Mouse (Mus musculus): ENCODE data around the gene Rbfox3.

Gene Rbfox3

DNA sequence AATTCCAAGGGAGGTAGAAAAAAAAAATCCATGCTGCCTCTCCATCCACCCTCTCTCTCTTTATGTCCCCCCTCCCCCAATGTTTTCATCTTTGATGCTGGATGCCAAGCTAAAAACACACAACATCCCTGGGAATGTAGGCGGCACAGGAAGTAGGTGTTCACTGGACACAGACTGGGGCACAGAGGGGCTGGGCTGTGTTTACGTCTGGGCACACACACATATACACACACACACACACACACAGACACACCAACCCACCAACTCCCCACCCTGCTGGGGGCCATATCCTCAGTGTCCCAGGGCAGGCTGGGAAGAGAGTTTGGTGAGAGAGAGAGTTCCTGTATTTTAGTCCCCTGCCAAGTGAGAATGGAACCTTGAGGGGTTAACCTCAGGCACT lies 417.9 kb downstream of the Rbfox3 start:
- ATAC-seq (ENCODE audit: insufficient number of reproducible peaks, low FRiP score, low TSS enrichment), result no peak

DNA sequence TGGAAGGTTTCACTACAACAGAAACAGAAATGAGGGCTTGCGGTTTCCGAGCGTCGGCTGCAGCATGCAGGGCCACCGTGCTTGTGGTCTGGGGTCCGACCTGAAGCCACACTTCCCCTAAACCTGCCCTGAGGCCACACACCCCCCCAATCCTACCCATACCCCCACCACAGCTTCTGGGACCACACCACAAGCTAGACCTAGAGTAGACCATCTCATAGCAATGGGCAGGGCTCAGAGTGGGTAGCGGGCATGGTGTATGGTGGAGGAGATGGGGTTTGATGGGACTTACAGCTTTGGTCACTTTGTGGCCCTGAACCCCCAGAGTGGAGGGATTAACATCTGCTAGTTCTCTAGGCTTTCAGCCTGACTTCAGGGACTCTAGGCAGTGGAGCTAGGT lies 420.2 kb downstream of the Rbfox3 start:
- ATAC-seq (ENCODE audit: insufficient number of reproducible peaks, low FRiP score, low TSS enrichment), result no peak

DNA sequence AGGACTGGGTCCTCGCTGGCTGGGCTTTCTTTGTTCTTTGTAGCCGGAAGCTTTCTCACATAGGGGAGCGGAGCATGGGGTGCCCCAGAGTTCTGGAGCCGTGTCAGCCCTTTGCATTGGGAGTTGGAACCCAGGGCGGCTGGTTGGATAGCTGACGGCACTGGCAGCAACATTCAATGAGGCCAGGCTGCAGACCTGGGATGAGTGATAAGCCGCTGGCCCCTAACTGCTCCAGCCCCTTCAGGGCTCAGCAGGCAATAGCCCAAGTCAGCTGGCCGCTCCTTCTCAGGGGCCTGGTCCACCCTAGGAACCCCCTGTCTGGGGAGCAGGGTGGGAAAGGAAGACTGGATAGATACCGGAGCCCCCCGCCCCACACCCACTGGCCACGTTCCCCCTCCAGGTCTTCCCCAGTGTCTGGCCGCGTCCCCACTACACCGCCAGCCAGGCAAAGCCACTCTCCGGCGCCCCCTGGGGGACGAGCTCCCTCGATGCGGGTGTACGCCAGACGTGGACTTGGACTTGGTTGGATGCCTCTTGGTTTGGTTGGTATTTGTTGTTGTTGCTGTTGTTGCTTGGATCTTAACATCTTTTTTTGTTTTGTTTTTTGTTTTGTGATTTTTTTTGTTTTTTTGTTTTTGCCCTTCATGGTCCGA lies 420.7 kb downstream of the Rbfox3 start:
- ATAC-seq (ENCODE audit: insufficient number of reproducible peaks, low FRiP score, low TSS enrichment), result no peak

DNA sequence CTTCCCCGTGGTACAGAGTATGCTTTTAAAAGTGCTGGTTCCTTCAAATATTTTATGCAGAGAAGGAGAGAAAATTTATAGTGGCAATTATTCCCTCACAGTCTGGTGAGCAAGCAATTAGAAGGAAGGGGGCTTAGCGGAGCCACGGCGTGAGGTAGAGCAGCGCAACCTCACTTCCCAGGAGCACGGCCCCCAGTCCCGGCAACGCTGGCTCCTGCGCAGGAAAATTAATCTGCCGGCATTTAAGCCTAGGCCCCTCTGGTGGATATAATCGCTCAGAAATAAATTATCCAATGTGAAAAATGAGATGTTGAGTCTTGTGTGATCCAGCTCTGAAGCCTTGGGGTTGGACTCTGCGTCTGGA lies 422.5 kb downstream of the Rbfox3 start:
- no peak for ATAC-seq (ENCODE audit: insufficient number of reproducible peaks, low FRiP score, low TSS enrichment)

- ATAC-seq (ENCODE audit: insufficient number of reproducible peaks, low FRiP score, low TSS enrichment), result no peak
These were observed 423.0 kb downstream of the Rbfox3 start for GRCm38 (mm10) chr11:118488191-118488906.

DNA sequence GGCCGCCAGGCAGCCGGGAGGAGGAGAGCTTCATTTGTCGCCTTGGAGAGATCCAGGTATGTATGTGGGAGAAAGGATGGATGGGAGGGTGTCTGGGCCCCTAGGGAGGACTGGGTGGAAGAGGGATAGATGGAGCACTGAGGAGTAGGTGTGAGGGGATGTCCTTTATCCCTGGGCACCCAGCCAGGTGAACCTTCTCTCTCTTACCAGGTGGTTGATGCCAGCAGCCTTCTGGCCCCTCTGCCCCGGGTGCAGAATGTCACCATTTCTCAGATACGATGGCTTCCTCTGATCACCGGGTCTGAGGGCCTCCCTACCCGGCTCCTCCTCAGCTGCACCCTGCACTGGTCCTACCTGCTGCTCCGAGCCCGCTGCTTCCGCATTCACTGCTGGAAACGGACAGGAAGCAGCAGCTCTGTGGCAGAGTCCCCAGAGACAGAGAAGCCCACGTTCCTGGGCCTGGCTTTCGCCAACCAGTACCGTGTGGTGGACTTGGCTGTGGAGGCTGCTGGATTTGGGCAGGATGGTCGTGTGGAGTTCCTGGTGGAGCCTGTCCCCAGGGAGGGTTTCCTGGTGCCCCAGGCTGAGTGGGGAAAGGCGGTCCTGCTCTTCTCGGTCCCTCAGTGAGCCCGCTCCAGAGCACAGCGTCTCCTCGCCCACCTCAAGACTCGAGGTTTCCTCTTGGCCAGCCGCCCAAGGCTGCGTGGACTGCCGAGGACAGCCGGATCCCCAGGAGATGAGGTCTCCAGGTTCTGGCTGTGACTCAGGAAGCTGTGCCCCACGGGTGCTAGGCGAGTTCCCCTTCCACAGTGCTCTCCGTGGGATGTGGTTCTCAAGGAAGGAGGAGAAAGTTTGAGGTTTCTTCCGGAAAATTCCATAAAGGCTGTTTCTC lies 424.3 kb downstream of the Rbfox3 start:
- no peak for ATAC-seq (ENCODE audit: insufficient number of reproducible peaks, low FRiP score, low TSS enrichment)

DNA sequence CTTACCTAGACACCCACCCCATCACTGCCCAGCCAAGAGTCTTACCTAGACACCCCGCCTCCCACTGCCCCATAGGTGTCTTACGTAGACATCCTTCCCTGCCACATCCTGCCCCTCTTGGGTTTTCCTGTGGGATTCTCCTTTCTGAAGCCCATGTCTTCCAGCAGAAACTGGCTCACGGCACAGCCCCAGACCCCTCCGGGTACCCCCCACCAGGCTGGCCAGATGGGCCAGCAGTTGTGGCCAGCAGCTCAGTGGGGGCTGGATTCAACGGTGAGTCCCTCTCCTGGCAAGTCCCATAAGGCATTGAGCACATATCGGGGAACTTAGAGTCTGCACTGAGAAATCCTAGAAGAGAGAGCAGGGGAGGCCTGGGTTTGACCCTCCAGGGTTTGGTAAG lies 425.1 kb downstream of the Rbfox3 start:
- no peak for ATAC-seq (ENCODE audit: insufficient number of reproducible peaks, low FRiP score, low TSS enrichment)

- ATAC-seq (ENCODE audit: insufficient number of reproducible peaks, low FRiP score, low TSS enrichment), result no peak
These were observed 425.6 kb downstream of the Rbfox3 start for GRCm38 (mm10) chr11:118485780-118486179.

DNA sequence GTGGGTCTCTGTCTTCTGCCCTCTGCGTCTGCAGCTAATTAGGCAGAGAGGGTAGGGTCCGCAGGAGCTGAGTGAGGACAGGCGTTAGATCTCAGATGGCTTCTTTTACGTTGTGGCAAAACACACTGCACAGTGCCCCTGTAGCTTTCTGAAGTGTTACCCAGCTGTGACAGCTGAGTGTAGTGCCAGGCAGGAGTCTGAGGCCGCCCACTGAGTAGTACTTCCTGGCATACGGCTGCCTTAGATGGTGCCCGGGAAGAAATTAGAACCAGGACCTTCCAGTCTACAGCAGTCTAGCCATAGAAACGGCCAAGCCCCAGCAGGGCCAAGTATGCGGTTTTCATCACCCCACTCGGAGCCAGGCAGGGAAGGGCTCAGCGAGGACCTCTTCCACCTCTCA lies 426.1 kb downstream of the Rbfox3 start:
- ATAC-seq (ENCODE audit: insufficient number of reproducible peaks, low FRiP score, low TSS enrichment), result no peak

GRCm38 (mm10) chr11:118484169-118484568 lies 427.2 kb downstream of the Rbfox3 start:
- ATAC-seq (ENCODE audit: insufficient number of reproducible peaks, low FRiP score, low TSS enrichment), result no peak

DNA sequence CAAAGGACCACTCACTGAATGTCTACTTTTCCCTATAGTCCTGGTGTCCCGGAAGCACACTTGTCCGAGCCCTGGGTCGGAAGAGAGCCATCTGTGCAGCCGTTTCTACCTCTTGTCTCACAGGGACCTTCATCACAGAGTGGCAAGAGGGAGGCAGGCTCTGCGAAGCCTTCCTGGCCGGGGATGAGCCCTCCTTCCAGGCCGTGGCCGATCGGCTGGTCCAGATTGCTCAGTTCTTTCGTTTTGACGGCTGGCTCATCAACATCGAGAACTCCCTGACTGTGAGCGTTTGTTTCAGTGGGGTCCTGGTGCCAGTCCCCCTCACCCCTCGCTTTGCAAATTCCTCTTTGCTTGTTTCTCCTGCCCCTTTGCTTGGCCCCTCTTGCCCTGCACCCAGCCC lies 429.6 kb downstream of the Rbfox3 start:
- no peak for ATAC-seq (ENCODE audit: insufficient number of reproducible peaks, low FRiP score, low TSS enrichment)

GRCm38 (mm10) chr11:118481231-118481630 lies 430.2 kb downstream of the Rbfox3 start:
- ATAC-seq (ENCODE audit: insufficient number of reproducible peaks, low FRiP score, low TSS enrichment), result no peak

DNA sequence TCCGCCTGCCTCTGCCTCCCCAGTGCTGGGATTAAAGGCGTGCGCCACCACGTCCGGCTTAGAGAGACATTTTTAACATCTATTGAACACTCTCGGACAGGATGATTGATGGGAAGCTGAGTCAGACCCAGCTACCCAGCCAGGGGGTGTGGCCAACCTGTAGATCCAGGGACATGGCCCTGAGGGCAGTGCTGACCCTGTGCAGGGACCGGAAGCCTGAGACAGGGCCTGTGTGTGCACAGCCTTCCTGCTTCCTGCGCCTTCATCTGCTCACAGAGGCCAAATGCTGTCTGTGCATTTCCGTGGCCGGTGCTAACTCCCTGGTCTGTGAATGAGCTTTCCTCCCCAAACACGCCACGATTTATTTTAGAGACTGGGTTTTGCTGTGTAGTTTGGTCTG lies 431.6 kb downstream of the Rbfox3 start:
- no peak for ATAC-seq (ENCODE audit: insufficient number of reproducible peaks, low FRiP score, low TSS enrichment)

GRCm38 (mm10) chr11:118476396-118477373 lies 434.7 kb downstream of the Rbfox3 start, which contains the start of gene Engase:
Gene Engase, plus strand, starts transcription at chr11:118476829.
- peak; percentile 100 for ATAC-seq (ENCODE audit: insufficient number of reproducible peaks, low FRiP score, low TSS enrichment)

DNA sequence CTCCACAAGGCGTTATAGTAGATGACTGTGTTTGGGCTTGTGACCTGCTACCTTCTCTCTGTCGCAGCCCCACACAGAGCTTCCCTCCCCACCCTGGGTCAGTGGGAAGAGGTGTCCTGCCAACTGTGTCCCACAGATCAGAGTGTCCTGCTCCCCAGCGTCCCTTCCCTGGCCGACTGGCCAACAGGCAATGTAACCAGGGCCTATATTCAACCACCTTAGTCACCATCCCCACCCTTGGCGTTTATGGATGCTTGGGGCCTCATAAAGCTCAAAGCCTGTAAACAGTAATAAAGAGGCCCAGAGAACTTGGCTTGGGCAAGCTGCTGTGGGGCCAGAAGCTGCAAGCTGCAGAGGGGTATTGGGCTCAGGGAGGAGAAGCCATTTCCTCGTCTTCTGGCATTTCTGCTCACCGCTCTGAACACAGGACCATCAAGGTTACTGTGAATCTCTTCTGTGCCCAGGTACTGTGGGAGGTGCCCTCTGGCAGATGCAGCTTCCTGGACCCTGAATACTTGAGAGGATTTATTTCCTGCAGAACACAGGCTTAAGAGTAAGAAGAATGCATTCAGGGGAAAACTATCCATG lies 435.8 kb downstream of the Rbfox3 start:
- ATAC-seq (ENCODE audit: insufficient number of reproducible peaks, low FRiP score, low TSS enrichment), result no peak

GRCm38 (mm10) chr11:118473842-118474500 lies 437.4 kb downstream of the Rbfox3 start:
- ATAC-seq (ENCODE audit: insufficient number of reproducible peaks, low FRiP score, low TSS enrichment), result no peak

GRCm38 (mm10) chr11:118473161-118473560 lies 438.2 kb downstream of the Rbfox3 start:
- no peak for ATAC-seq (ENCODE audit: insufficient number of reproducible peaks, low FRiP score, low TSS enrichment)

DNA sequence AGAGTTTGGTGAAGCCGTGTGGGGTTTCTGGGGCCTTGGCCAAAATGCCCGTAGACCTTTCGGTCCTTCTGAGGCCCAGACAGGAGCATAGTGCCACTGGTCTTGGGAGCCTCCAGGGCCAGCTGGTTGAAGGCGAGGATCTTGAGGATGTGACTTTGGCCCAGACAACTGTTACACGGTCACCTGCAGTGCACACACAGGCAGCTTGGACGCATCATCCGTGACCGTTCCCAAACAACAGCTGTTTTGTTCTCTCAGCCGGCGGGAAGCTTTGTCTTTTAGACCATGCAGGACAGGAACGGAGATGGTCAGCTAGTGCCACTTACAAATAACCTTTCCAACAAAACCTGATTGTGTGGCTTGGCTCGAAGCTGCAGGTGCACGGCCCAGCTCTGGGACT lies 439.7 kb downstream of the Rbfox3 start:
- no peak for ATAC-seq (ENCODE audit: insufficient number of reproducible peaks, low FRiP score, low TSS enrichment)

Data from cerebellum, adult (tissue).